Mouse (Mus musculus): ENCODE data around the gene Ppp4r1.
A peak's percentile ranks its signal among the peaks of the same experiment; 100 is the strongest.

Ppp4r1 gene

DNA sequence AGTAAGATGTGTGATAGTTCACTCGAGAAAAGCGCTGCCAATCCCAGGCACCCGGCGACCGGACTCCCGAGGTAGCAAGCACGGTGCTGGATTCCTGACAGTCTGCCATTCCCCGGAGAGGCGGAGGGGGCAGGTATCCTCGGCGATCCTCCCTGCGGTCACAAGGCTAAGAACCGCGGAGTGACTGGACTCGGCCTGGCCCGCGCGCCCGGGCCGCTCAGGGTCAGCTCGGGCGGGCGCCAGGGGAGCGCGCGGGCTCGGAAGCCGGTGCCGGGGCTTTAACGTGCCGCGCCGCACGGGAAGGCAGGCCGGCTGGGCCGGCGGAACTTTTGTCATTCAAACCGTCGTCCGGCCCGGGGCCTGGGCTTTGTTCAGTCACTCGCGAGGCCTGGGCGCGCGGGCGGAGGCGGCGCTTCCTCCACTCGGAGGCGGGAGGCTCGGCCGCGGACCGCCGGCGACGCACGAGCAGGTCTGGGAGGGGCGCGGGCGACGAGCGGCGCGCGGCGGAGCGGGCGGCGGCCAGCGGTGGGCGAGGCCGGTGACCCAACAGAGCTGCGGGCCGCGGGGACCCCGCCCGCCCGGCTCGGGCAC is at the start of gene Ppp4r1:
Ppp4r1 (plus strand) TSS at position 23 of the 591 bp plus-strand sequence.
- peak; percentile 74 to 81 for DNase-seq

- no peak for DNase-seq
Observed at GRCm38 (mm10) chr17:65732666-65733065, 49.7 kb upstream of the Ppp4r1 start.

DNA sequence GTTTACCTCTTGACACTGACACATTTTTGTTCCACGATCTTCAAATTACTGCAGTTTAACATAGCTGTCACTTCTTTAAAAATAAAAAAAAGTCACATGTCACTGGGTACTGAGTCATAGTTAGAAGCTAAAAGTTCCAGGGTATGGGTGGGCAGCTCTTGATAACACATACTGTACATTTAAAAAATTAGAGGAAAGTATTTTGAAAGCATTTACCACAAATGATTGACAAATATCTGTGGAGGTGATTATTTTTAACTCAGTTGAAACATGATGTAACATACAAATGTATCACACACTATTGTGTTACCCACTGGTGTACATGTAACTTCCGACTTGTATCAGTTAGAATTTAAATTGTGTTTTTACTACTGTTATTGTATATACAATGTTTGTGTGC is 47.3 kb upstream of the Ppp4r1 start:
- DNase-seq = no peak

- no peak for DNase-seq
Observed at GRCm38 (mm10) chr17:65737175-65737574, 45.2 kb upstream of the Ppp4r1 start.

GRCm38 (mm10) chr17:65737622-65738021 is 44.8 kb upstream of the Ppp4r1 start:
- no peak for DNase-seq

GRCm38 (mm10) chr17:65739874-65740725 is 42.3 kb upstream of the Ppp4r1 start:
- DNase-seq = no peak

DNA sequence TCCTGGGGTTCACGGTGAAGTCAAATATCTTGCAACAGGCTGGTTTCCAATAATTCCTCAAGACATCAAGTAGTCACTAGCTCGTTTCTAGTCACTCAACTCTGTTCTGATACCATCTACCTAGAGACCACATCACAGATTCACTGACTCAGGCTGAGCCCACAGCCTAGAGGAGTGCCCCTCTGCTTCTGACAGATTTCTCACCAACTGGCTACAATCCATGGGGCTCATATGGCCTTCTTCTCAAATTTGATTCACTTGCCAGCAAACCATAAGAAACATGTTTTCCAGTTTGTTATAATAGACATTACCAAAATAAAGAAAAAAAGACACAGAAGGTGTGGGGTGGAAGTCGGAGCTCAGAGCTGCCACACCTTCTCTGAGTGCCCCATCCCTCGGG is 40.8 kb upstream of the Ppp4r1 start:
- DNase-seq = no peak

DNA sequence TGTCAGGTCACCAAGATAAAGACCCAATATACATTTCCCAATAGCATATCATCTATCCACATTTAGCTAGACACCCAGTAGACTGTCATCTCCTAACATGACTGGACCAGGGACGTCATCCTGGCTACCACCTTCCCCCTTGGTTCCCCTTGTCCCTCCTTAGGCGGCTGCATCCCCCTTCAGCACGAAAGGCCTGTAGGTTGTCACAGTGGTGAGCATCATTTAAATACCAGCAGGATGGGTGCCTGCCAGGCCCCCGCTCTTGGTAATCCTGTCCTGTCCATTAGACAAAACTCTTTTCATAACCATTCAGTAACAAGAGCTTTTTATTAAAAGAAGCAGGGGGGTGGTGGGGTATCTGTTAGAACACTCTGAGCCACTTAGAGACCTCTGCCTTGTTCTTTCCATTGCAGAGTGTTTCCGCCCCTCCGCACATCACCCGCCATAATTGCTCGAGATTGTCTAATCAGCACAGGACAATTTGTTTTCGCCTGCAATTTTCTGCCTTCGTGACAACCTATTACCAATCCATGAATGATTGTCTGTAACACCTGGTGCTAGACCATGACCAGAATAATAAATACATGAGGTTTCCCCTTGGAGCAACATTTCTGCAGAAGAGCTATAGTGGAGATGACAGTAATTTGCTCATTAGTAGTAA is 40.0 kb upstream of the Ppp4r1 start:
- no peak for DNase-seq

- DNase-seq = no peak
Observed at GRCm38 (mm10) chr17:65742969-65743368, 39.4 kb upstream of the Ppp4r1 start.

- DNase-seq = no peak
Observed at GRCm38 (mm10) chr17:65743664-65744330, 38.6 kb upstream of the Ppp4r1 start.

GRCm38 (mm10) chr17:65746314-65746713 is 36.1 kb upstream of the Ppp4r1 start:
- DNase-seq = no peak

DNA sequence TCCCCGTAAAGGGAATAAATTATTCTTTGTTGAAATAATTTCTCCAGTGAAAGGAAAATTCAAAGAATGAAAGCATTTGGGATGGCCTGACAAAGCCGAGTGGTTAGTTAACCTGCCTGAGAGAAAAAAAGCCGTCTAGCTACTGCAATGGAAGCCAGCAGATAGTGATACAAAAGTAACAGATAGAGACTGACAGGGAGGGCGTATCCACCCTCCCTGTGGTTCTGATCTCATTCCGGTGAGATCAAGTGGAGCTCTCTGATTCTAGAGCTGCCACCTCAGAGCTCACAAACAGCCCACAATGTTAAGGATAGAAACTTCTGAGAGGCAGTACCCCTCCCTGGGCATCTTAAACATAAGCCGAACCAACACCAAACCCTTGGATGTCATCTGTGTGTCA is 33.4 kb upstream of the Ppp4r1 start:
- no peak for DNase-seq

GRCm38 (mm10) chr17:65749803-65750202 is 32.6 kb upstream of the Ppp4r1 start:
- no peak for DNase-seq

GRCm38 (mm10) chr17:65750301-65750700 is 32.1 kb upstream of the Ppp4r1 start:
- no peak for DNase-seq

DNA sequence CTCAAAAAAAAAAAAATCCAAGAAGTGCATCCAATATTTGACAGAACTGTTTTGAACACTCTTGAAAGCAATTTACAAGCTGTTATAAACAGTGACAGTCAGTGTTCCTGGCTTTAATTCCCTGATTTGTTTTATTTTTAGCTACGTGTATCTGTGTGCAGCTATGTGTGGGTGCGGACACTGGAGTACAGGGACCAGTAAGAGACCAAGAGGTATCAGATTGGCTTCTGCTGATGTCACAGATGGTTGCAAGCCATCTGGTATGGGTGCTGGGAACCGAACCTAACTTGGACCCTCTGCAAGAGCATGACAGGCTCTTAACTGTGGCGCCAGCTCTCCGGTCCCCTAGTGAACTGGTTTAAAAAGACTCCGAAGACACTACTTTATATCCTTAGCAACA is 29.2 kb upstream of the Ppp4r1 start:
- no peak for DNase-seq

DNA sequence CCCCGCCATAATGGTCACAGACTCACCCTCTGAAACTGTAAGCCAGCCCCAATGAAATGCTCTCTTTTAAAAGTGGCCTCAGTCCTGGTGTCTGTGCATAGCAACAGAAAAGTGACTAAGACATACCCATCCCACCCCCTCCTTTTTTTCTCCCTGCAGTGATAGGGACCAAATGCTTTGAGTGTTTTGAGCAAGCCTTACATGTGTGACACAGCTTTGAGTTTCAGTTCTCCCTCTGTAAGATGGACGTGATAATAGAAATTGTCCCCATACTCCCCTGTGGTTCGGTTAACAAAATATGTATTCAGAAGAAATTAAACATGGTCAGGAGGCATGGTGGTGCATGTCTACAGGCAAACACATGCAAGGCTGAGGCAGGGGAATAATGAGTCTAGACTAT is 26.5 kb upstream of the Ppp4r1 start:
- no peak for DNase-seq

- no peak for DNase-seq
Observed at GRCm38 (mm10) chr17:65757150-65757549, 25.2 kb upstream of the Ppp4r1 start.

- DNase-seq = no peak
Observed at GRCm38 (mm10) chr17:65763221-65763620, 19.2 kb upstream of the Ppp4r1 start.

GRCm38 (mm10) chr17:65768486-65768885 is 13.9 kb upstream of the Ppp4r1 start:
- DNase-seq = no peak

GRCm38 (mm10) chr17:65770982-65771915 is 11.1 kb upstream of the Ppp4r1 start:
- peak in 1 of 2 experiments; percentile 30 for DNase-seq

DNA sequence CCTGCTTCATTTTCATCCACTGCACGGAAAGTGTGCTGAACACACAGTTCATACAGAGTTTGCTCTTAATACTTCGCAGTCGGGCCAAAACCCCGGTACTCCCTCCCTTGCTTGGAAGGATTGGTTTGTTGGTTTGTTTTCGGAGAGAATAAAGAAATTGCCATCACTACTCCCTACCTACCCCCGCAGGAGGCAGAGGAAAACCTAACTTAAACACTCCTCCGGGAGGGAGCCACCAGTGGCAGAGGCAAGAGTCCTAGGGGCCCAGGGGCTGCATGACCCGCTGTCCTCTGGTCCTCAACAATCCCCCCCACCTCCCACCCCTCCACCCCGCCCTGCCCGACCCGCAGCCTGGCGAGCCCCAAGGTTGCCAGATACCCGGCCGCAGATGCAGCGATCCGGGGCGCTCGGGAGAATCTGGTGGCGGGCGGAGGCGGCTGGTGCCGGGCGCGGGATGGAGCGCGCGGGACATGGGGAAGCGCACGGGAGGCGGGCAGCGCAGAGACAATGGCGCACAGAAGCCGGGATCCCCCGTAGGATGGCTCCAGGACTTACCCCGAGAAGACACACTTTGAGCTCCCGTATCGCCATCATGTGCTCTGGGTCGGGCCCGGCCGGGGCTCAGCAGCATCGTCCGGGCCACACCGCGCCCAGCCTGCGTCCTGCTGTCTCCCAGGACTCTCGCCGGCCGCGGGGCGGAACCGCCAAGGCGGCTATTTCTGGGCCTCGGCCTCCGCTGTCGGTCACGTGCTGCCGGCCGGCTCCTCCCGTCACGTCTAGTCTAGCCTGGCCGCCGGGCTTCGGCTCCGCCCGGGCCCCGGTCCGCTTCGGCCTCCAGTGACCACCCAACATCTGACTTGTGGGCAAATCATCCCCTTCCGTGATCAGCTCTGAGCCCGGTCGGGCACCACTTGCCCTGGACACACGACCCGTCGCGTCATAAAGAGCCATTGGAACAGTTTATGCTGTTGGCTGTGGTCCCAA is 10.1 kb upstream of the Ppp4r1 start, which contains the start of gene Rab31:
Rab31 (minus strand) TSS at position 802 of the 984 bp plus-strand sequence.
- DNase-seq = peak; percentile 65 to 71

All from spleen, adult 18-20 months (tissue).